Mouse (Mus musculus) limb, embryonic 14.5 days (tissue): ENCODE data around the gene Tkt. TPM values are rescaled to one million over a fixed set of nuclear protein-coding genes. Genes with fewer than 3 reads are reported as not detected.
A peak's percentile ranks its signal among the peaks of the same experiment; 100 is the strongest.

Experiments
- ATAC-seq: fragments of 200-750 bp; cut with Nextera tagmentation; 2 replicates; pipeline ENCODE4 v1.8.0; 2017; ENCODE audit warnings: low read depth, moderate number of reproducible peaks, moderate TSS enrichment; ENCODE audit not compliant: low FRiP score
- DNase-seq: peaks from one replicate; pipeline ENCODE4 v3.0.0-alpha.2; 2015; ENCODE audit warnings: low spot score
- H3K27ac ChIP-seq: fragments of 300-500 bp; sonication (generic); replicated peaks from 2 replicates; pipeline ENCODE4 v1.5.1; 2014; ENCODE audit warnings: low read depth, mild to moderate bottlenecking, low read length, moderate library complexity, mixed read lengths
- H3K27me3 ChIP-seq: fragments of 300-500 bp; sonication (generic); 2 replicates; pipeline ENCODE4 v1.6.1; 2014; ENCODE audit warnings: low read length, mixed read lengths; ENCODE audit not compliant: control insufficient read depth, insufficient read depth
- H3K36me3 ChIP-seq: fragments of 300-500 bp; sonication (generic); 2 replicates; pipeline ENCODE4 v1.6.1; 2014; ENCODE audit warnings: mild to moderate bottlenecking, low read length, moderate library complexity, mixed read lengths; ENCODE audit not compliant: control insufficient read depth, insufficient read depth
- H3K4me1 ChIP-seq: fragments of 300-500 bp; sonication (generic); 2 replicates; pipeline ENCODE4 v1.6.1; 2014; ENCODE audit warnings: antibody characterized with exemption, low read length, mixed read lengths; ENCODE audit not compliant: control insufficient read depth, insufficient read depth
- H3K4me2 ChIP-seq: fragments of 300-500 bp; sonication (generic); replicated peaks from 2 replicates; pipeline ENCODE4 v1.6.1; 2014; ENCODE audit warnings: low read depth, mild to moderate bottlenecking, low read length, moderate library complexity; ENCODE audit not compliant: severe bottlenecking
- H3K4me3 ChIP-seq: fragments of 300-500 bp; sonication (generic); replicated peaks from 2 replicates; pipeline ENCODE4 v1.5.1; 2014; ENCODE audit warnings: low read length
- H3K9ac ChIP-seq: fragments of 300-500 bp; sonication (generic); 2 replicates; pipeline ENCODE4 v1.6.1; 2014; ENCODE audit warnings: mild to moderate bottlenecking, low read depth, low read length, moderate library complexity; ENCODE audit not compliant: severe bottlenecking
- H3K9me3 ChIP-seq: fragments of 300-500 bp; sonication (generic); 2 replicates; pipeline ENCODE4 v1.6.1; 2016; ENCODE audit warnings: low read length; ENCODE audit not compliant: control insufficient read depth
- POLR2A ChIP-seq: fragments of 200-500 bp; IDR thresholded peaks from 2 replicates; pipeline ENCODE4 v1.8.0; 2012; ENCODE audit warnings: inconsistent platforms, mild to moderate bottlenecking, moderate library complexity, borderline replicate concordance; ENCODE audit not compliant: insufficient read depth, insufficient read length; ENCODE audit errors: extremely low read depth
- WGBS: fragments of 180-500 bp; shearing (Covaris S2); extraction: QIAGEN DNeasy Blood & Tissue Kit; methylation state at CpG from one replicate; pipeline ENCODE4 v1.1.7; 2014; 5-methylcytosine and 5-hydroxymethylcytosine counted together
- polyA plus RNA-seq, 2 experiments: library from polyadenylated mRNA; depleted of rRNA in 1 of 2; stranded (reverse) in 1 of 2; unstranded in 1 of 2; fragments of >200 nt; fragmentation: Nextera tagmentation in 1 of 2; extraction: Ambion mirVana in 1 of 2; gene quantifications; 2 replicates each; pipeline versions ENCODE4 v1.2.1 to v1.2.3; 2012 to 2014

Tkt gene
- polyA plus RNA-seq, 2 experiments = 107 to 195 TPM

- no peaks in the 10 kb centered on the region for H3K9me3 ChIP-seq
- no peaks in the 10 kb centered on the region for H3K36me3 ChIP-seq
- H3K9ac ChIP-seq = 0 out of 2 replicates have a peak overlapping the region, but pooled peaks have one; percentile 2
- no peak for DNase-seq
- WGBS = 55% methylated on average over 2 of the region's 2 CpGs
- no peak overlapping the region for H3K4me2 ChIP-seq
- H3K4me3 ChIP-seq = no peak overlapping the region
- no peaks in the 10 kb centered on the region for H3K27me3 ChIP-seq
- no peak for ATAC-seq
- no peak overlapping the region for H3K27ac ChIP-seq
- no peak for TF ChIP-seq POLR2A
- H3K4me1 ChIP-seq = peaks cover 22% of the 10 kb centered on the region
Observed at GRCm38 (mm10) chr14:30584077-30584476, 35.9 kb downstream of the Tkt start.

GRCm38 (mm10) chr14:30584497-30585251, 36.5 kb downstream of the Tkt start:
- no peak for TF ChIP-seq POLR2A
- peak; percentile 39; the same call in 1 of the 2 replicates for ATAC-seq
- no peak for DNase-seq
- H3K36me3 ChIP-seq = no peaks in the 10 kb centered on the region
- H3K4me3 ChIP-seq = no peak overlapping the region
- H3K27ac ChIP-seq = no peak overlapping the region
- peaks cover 22% of the 10 kb centered on the region for H3K4me1 ChIP-seq
- no peaks in the 10 kb centered on the region for H3K9me3 ChIP-seq
- 52% methylated on average over 19 of the region's 19 CpGs for WGBS
- H3K9ac ChIP-seq = 0 out of 2 replicates have a peak overlapping the region, but pooled peaks have one; percentile 2
- no peak overlapping the region for H3K4me2 ChIP-seq
- H3K27me3 ChIP-seq = no peaks in the 10 kb centered on the region

- no peak overlapping the region for H3K4me3 ChIP-seq
- H3K36me3 ChIP-seq = no peaks in the 10 kb centered on the region
- 80% methylated on average over 5 of the region's 5 CpGs for WGBS
- no peaks in the 10 kb centered on the region for H3K27me3 ChIP-seq
- TF ChIP-seq POLR2A = no peak
- H3K27ac ChIP-seq = no peak overlapping the region
- no peaks in the 10 kb centered on the region for H3K9me3 ChIP-seq
- ATAC-seq = no peak
- H3K4me1 ChIP-seq = peaks cover 22% of the 10 kb centered on the region
- no peak overlapping the region for H3K4me2 ChIP-seq
- DNase-seq = no peak
- H3K9ac ChIP-seq = no peak overlapping the region
Observed at GRCm38 (mm10) chr14:30585323-30585722, 37.2 kb downstream of the Tkt start.

GRCm38 (mm10) chr14:30586780-30587461, 38.8 kb downstream of the Tkt start:
- no peaks in the 10 kb centered on the region for H3K9me3 ChIP-seq
- H3K4me3 ChIP-seq = no peak overlapping the region
- TF ChIP-seq POLR2A = no peak
- no peak overlapping the region for H3K4me2 ChIP-seq
- no peaks in the 10 kb centered on the region for H3K36me3 ChIP-seq
- H3K27ac ChIP-seq = no peak overlapping the region; the same call in 1 of the 2 replicates
- no peaks in the 10 kb centered on the region for H3K27me3 ChIP-seq
- peak; percentile 64 for DNase-seq
- peak; percentile 27; the same call in 1 of the 2 replicates for ATAC-seq
- H3K9ac ChIP-seq = 0 out of 2 replicates have a peak overlapping the region, but pooled peaks have one; percentile 28
- H3K4me1 ChIP-seq = peaks cover 22% of the 10 kb centered on the region
- 31% methylated on average over 7 of the region's 7 CpGs for WGBS

- no peak for TF ChIP-seq POLR2A
- peaks cover 4% of the 10 kb centered on the region; the same call in 1 of the 2 replicates for H3K36me3 ChIP-seq
- peaks cover 33% of the 10 kb centered on the region for H3K4me1 ChIP-seq
- no peak for ATAC-seq
- H3K9me3 ChIP-seq = no peaks in the 10 kb centered on the region
- 77% methylated on average over 11 of the region's 11 CpGs for WGBS
- no peak overlapping the region for H3K9ac ChIP-seq
- no peak overlapping the region for H3K4me2 ChIP-seq
- DNase-seq = no peak
- H3K27ac ChIP-seq = no peak overlapping the region
- no peak overlapping the region for H3K4me3 ChIP-seq
- no peaks in the 10 kb centered on the region for H3K27me3 ChIP-seq
Observed at GRCm38 (mm10) chr14:30590041-30590645, 42.0 kb downstream of the Tkt start.
